Mouse (Mus musculus) 416B (cell line): ENCODE data around the gene Slc16a5.

Experiments
- DNase-seq: peaks from one replicate; pipeline ENCODE4 v3.0.0; 2011; ENCODE audit warnings: low read depth

The Slc16a5 gene

GRCm38 (mm10) chr11:115514238-115514663, 52.0 kb downstream of the Slc16a5 start, which contains the start of gene Jpt1:
Jpt1 (minus strand) TSS chr11:115514387.
- DNase-seq = peak; percentile 98

GRCm38 (mm10) chr11:115515021-115515420, 52.7 kb downstream of the Slc16a5 start:
- DNase-seq = no peak

GRCm38 (mm10) chr11:115516942-115517341, 54.7 kb downstream of the Slc16a5 start:
- DNase-seq = no peak

- no peak for DNase-seq
Measured at GRCm38 (mm10) chr11:115518693-115519092, 56.4 kb downstream of the Slc16a5 start.

GRCm38 (mm10) chr11:115519581-115519980, 57.3 kb downstream of the Slc16a5 start:
- DNase-seq = no peak

GRCm38 (mm10) chr11:115520218-115520617, 57.9 kb downstream of the Slc16a5 start:
- DNase-seq = no peak

- DNase-seq = no peak
Measured at GRCm38 (mm10) chr11:115521080-115521479, 58.8 kb downstream of the Slc16a5 start.

GRCm38 (mm10) chr11:115522238-115522637, 60.0 kb downstream of the Slc16a5 start:
- no peak for DNase-seq

- DNase-seq = no peak
Measured at GRCm38 (mm10) chr11:115522703-115523102, 60.4 kb downstream of the Slc16a5 start.
